Mouse (Mus musculus) forebrain, embryonic 16.5 days (tissue): ENCODE results near the gene Dnal1. TPM values are rescaled to one million over a fixed set of nuclear protein-coding genes. Genes with fewer than 3 reads are reported as not detected.

Experiments
- ATAC-seq: fragments of 200-750 bp; cut with Nextera tagmentation; 2 replicates; pipeline ENCODE4 v1.8.0; 2017; ENCODE audit warnings: mild to moderate bottlenecking, moderate library complexity
- H3K27ac ChIP-seq: fragments of 300-500 bp; sonication (generic); 2 replicates; pipeline ENCODE4 v1.5.1; 2014; ENCODE audit warnings: low read length, control low read depth
- H3K27me3 ChIP-seq: fragments of 300-500 bp; sonication (generic); replicated peaks from 2 replicates; pipeline ENCODE4 v1.6.1; 2014; ENCODE audit warnings: low read length; ENCODE audit not compliant: control insufficient read depth, insufficient read depth
- H3K36me3 ChIP-seq: fragments of 300-500 bp; sonication (generic); 2 replicates; pipeline ENCODE4 v1.6.1; 2014; ENCODE audit not compliant: control insufficient read depth, insufficient read depth
- H3K4me1 ChIP-seq: fragments of 300-500 bp; sonication (generic); replicated peaks from 2 replicates; pipeline ENCODE4 v1.6.1; 2014; ENCODE audit warnings: low read length; ENCODE audit not compliant: control insufficient read depth, insufficient read depth
- H3K4me2 ChIP-seq: fragments of 300-500 bp; sonication (generic); 2 replicates; pipeline ENCODE4 v1.6.1; 2014; ENCODE audit warnings: mild to moderate bottlenecking, low read length, control low read depth
- H3K4me3 ChIP-seq: fragments of 300-500 bp; sonication (generic); replicated peaks from 2 replicates; pipeline ENCODE4 v1.5.1; 2014; ENCODE audit warnings: mild to moderate bottlenecking, low read length, control low read depth
- H3K9ac ChIP-seq: fragments of 300-500 bp; sonication (generic); replicated peaks from 2 replicates; pipeline ENCODE4 v1.6.1; 2014; ENCODE audit warnings: low read depth, low read length, control low read depth
- H3K9me3 ChIP-seq: fragments of 300-500 bp; sonication (generic); 2 replicates; pipeline ENCODE4 v1.6.1; 2016; ENCODE audit warnings: low read length; ENCODE audit not compliant: control insufficient read depth
- WGBS: fragments of 180-500 bp; shearing (Covaris S2); extraction: QIAGEN DNeasy Blood & Tissue Kit; methylation state at CpG from one replicate; pipeline ENCODE4 v1.1.7; 2014; 5-methylcytosine and 5-hydroxymethylcytosine counted together
- polyA plus RNA-seq: library from polyadenylated mRNA; unstranded; fragments of >200 nt; fragmentation: Nextera tagmentation; extraction: Ambion mirVana; gene quantifications from 2 replicates; pipeline ENCODE4 v1.2.1, GENCODE M21; 2015

Dnal1 gene
- polyA plus RNA-seq, 1 experiment from 2014 or later = 10.4 TPM

DNA sequence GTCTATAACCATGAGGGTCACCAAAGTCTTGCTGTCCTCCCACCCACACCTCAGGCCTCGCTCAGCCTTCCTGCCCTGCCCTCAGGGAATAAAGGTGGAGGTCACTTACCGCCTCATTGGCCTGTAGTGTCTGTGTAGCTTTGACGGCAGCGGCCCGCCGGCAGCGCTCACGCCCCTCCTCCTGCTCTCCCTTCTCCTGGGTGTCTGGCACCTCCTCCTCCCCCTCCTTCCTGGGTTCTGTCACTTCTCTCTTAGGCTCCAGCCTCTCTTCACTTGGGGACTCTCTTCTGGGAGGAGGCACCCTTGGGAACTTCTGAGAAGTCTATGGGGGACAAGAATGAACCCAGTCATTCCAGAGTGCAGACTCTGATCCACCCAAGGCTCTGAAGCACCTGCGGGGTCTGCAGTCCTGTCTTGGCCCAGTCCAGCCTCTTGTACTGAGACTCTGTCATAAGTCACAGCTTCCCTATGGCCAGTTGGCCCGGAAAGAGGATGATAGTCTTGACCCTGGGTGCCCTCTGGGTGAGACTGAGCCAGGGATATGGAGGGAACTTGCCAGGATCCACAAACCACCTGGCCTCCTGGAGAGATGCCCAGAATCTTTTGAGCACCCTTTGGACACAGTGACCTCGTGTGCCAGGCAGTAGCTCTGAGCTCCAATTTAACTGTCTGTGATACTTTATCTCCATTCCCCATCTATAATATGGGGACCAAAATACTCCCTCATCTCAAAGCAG lies 40.8 kb downstream of the Dnal1 start:
- no peaks in the 10 kb centered on the region for H3K9me3 ChIP-seq
- no peak overlapping the region for H3K4me2 ChIP-seq
- H3K27ac ChIP-seq = no peak overlapping the region
- no peak for ATAC-seq
- no peak overlapping the region for H3K4me3 ChIP-seq
- 78% methylated on average over 11 of the region's 11 CpGs for WGBS
- no peaks in the 10 kb centered on the region for H3K27me3 ChIP-seq
- no peaks in the 10 kb centered on the region for H3K4me1 ChIP-seq
- H3K9ac ChIP-seq = no peak overlapping the region
- H3K36me3 ChIP-seq = peaks cover 9% of the 10 kb centered on the region; the same call in 1 of the 2 replicates

- H3K36me3 ChIP-seq = peaks cover 9% of the 10 kb centered on the region; the same call in 1 of the 2 replicates
- no peaks in the 10 kb centered on the region for H3K9me3 ChIP-seq
Observed at GRCm38 (mm10) chr12:84155523-84155871, 41.3 kb downstream of the Dnal1 start.

DNA sequence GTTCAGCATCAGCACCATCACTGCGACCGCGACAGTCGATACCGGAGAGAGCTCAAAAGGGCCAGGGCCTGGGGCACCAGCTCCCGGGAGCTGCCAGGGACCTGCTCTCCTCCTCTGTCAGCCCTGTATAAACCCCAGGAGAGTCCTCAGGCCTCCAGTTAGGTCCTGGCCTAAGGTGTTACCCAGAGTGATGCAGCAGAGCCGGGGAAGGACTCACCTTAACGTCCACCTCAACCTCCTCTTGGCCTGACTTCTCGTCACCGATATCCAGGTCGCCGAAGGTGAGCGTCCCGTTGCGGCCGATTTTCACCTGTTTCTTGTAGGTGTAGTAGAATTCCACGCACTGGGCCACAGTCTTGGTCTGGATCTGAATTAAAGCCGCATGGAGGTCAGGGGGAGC lies 42.0 kb downstream of the Dnal1 start:
- Histone ChIP-seq H3K27me3 (no peaks in the 10 kb centered on the region), H3K27ac (no peak overlapping the region), H3K4me2 (no peak overlapping the region), H3K4me3 (no peak overlapping the region), H3K36me3 (peaks cover 9% of the 10 kb centered on the region; the same call in 1 of the 2 replicates), H3K9me3 (no peaks in the 10 kb centered on the region), H3K9ac (no peak overlapping the region), H3K4me1 (no peaks in the 10 kb centered on the region)
- 94% methylated on average over 18 of the region's 18 CpGs for WGBS
- no peak for ATAC-seq

More at GRCm38 (mm10) chr12:84155523-84155871, 41.3 kb downstream of the Dnal1 start:
- WGBS = 73% methylated on average over 2 of the region's 2 CpGs
- H3K27ac ChIP-seq = no peak overlapping the region
- H3K9ac ChIP-seq = no peak overlapping the region
- no peak overlapping the region for H3K4me2 ChIP-seq
- no peak for ATAC-seq
- H3K4me1 ChIP-seq = no peaks in the 10 kb centered on the region
- no peaks in the 10 kb centered on the region for H3K27me3 ChIP-seq
- no peak overlapping the region for H3K4me3 ChIP-seq

DNA sequence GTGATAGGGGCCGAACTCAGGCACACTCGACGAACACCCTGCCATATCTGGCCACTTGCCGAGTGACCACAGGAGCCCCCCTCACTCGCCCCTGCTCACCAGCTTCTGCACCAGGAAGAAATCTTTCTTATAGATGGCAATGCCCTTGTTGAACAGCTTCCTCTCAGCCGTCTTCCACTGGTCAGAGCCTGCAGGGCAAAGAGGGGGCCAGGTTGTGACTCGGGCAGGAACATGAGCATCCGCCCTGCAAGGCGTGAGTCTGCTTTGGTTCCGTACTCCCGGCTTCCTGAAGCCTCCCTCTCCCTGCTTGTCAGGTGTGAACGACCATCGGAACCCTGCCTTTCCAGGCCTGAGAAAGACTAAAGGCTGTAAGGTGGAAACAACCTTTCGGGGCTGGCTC lies 44.0 kb downstream of the Dnal1 start:
- Histone ChIP-seq H3K9me3 (no peaks in the 10 kb centered on the region), H3K4me3 (no peak overlapping the region), H3K27me3 (no peaks in the 10 kb centered on the region), H3K4me1 (no peaks in the 10 kb centered on the region), H3K9ac (no peak overlapping the region), H3K27ac (no peak overlapping the region), H3K36me3 (peaks cover 9% of the 10 kb centered on the region; the same call in 1 of the 2 replicates), H3K4me2 (no peak overlapping the region)
- ATAC-seq = no peak
- WGBS = 92% methylated on average over 14 of the region's 14 CpGs

DNA sequence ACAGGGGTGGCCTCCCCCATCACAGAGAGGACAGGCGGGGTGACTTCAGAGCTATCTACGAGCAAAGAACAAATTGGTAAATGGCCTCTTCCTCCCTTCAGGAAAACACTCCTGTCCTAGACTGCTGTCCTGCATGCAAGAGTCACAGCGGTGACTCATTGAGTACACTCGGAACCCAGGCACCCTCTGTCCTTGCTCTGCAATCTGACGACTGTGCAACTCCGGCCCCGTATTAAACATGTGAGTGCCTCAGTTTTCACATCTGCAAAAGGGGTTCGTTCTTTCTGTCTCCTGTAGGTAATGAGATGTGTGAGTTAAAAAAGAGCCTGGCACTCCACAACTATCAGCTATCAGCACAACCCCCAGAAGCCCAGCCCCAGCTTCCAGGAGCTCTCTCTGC lies 46.3 kb downstream of the Dnal1 start:
- Histone ChIP-seq H3K27me3 (no peaks in the 10 kb centered on the region), H3K27ac (no peak overlapping the region), H3K4me2 (no peak overlapping the region), H3K36me3 (peaks cover 5% of the 10 kb centered on the region; the same call in 1 of the 2 replicates), H3K4me1 (no peaks in the 10 kb centered on the region), H3K9me3 (no peaks in the 10 kb centered on the region), H3K9ac (no peak overlapping the region), H3K4me3 (no peak overlapping the region)
- ATAC-seq = no peak
- WGBS = 94% methylated on average over 8 of the region's 8 CpGs

- 74% methylated on average over 8 of the region's 8 CpGs for WGBS
- no peak overlapping the region for H3K9ac ChIP-seq
- no peaks in the 10 kb centered on the region for H3K27me3 ChIP-seq
- no peaks in the 10 kb centered on the region for H3K9me3 ChIP-seq
- no peak overlapping the region for H3K4me2 ChIP-seq
- H3K4me1 ChIP-seq = no peaks in the 10 kb centered on the region
- no peak for ATAC-seq
- H3K27ac ChIP-seq = no peak overlapping the region
- H3K36me3 ChIP-seq = peaks cover 5% of the 10 kb centered on the region; the same call in 1 of the 2 replicates
- no peak overlapping the region for H3K4me3 ChIP-seq
Observed at GRCm38 (mm10) chr12:84161116-84161515, 47.0 kb downstream of the Dnal1 start.

DNA sequence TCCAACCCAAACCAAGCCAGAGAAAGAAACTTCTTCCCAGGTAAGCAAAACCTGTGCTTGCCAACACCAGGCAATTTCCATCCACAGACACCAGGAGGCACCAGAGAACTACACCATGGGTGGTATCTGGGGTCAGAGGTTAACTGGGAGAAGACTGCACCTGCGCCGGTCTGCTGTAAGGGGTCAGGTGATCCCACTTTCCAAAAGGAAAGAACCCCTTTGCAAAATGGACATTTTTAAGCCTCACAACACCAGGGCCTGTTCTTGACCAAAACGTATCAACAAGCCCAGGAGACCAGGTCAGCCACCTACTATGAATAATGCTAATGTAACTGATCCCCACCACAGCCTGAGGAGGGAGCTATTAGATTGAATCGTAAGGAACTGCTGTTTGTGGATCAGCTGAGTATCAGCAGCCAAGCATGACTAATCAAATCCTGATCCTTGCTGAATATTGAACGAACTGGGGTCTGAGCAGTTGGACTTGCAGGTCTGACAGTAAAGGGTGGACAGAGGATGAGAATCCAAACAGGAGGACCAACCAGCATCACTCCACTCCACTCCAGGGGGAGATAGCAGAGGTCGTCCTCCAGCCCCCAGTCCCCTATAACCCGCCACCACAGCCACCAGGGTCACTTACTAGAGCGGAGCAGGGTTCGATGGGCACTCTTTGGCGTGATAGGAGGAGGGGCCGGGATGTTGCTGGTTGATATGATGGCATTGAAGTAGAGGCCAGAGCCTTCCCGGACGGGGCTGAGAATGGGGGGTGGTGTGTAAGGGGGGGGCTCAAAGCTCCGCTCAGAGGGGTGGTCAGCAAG lies 47.7 kb downstream of the Dnal1 start:
- peaks cover 3% of the 10 kb centered on the region; the same call in 1 of the 2 replicates for H3K36me3 ChIP-seq
- no peaks in the 10 kb centered on the region for H3K9me3 ChIP-seq
- H3K9ac ChIP-seq = no peak overlapping the region
- 71% methylated on average over 14 of the region's 14 CpGs for whole genome bisulfite sequencing
- H3K27ac ChIP-seq = no peak overlapping the region
- no peak for ATAC-seq
- no peak overlapping the region for H3K4me3 ChIP-seq
- no peaks in the 10 kb centered on the region for H3K27me3 ChIP-seq
- no peak overlapping the region for H3K4me2 ChIP-seq
- no peaks in the 10 kb centered on the region for H3K4me1 ChIP-seq

DNA sequence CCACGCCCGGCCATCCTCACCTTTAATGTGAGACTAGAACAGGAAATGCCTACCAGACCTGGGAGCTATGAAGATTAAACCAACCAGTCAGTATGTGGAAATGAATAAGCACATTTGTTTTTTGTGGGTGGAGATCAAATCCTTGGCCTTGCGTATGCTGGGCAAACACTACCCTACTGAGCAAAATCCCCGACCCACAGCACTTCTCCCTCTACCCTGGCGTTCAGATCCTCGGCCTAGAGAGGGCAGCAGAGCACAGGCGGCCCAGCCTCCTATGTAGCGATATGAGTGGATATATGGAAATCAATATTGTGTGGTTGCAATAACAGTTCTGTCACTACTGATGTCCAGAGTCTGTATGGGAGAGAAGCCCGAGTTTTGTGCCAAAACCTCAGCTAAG lies 49.0 kb downstream of the Dnal1 start:
- H3K4me1 ChIP-seq = no peaks in the 10 kb centered on the region
- 88% methylated on average over 9 of the region's 9 CpGs for WGBS

DNA sequence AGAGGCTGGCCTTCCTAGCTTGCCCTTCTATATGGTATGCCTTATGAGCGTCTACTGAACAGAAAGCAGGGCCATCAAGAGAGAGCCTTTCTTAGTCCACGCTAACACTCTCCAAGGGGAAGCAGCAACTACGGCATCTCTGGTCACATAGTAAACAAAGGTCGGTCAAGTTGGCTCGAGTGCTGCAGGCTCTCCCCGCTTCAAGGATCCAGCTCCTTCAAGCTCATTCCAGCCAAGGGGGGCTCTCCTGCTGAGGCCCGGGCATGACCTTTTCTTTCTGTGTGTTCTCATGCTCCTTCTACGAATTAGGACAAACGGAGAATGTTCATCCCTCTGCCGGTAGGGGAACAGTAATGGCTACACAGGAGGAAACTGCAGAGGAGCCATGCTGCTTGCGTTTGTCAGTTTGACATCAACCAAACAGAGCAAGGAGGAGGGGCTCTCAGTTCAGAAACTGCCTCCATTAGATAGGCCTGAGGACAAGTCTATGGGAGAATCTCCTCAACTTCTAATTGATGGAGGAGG lies 49.5 kb downstream of the Dnal1 start:
- Histone ChIP-seq H3K27ac (no peak overlapping the region), H3K4me2 (no peak overlapping the region), H3K27me3 (no peaks in the 10 kb centered on the region), H3K4me3 (no peak overlapping the region), H3K36me3 (peaks cover 3% of the 10 kb centered on the region; the same call in 1 of the 2 replicates), H3K9ac (no peak overlapping the region), H3K4me1 (no peaks in the 10 kb centered on the region), H3K9me3 (no peaks in the 10 kb centered on the region)
- no peak for ATAC-seq
- WGBS = 84% methylated on average over 11 of the region's 11 CpGs

More for the DNA sequence above, 49.0 kb downstream of the Dnal1 start:
- Histone ChIP-seq H3K27me3 (no peaks in the 10 kb centered on the region), H3K4me2 (no peak overlapping the region), H3K9me3 (no peaks in the 10 kb centered on the region), H3K9ac (no peak overlapping the region), H3K27ac (no peak overlapping the region), H3K4me3 (no peak overlapping the region), H3K36me3 (peaks cover 3% of the 10 kb centered on the region; the same call in 1 of the 2 replicates)
- ATAC-seq = no peak
